Mouse (Mus musculus) intestine, embryonic 16.5 days (tissue): ENCODE data around the gene Cux1. TPM values are rescaled to one million over a fixed set of nuclear protein-coding genes. Genes with fewer than 3 reads are reported as not detected.

Source experiments
- ATAC-seq: fragments of 200-750 bp; cut with Nextera tagmentation; 2 replicates; pipeline ENCODE4 v1.8.0; 2017; ENCODE audit warnings: moderate TSS enrichment, moderate library complexity
- H3K27ac ChIP-seq: fragments of 300-500 bp; sonication (generic); 2 replicates; pipeline ENCODE4 v1.5.1; 2014; ENCODE audit warnings: mild to moderate bottlenecking, low read length
- H3K27me3 ChIP-seq: fragments of 300-500 bp; sonication (generic); replicated peaks from 2 replicates; pipeline ENCODE4 v1.6.1; 2014; ENCODE audit warnings: low read length, control low read depth, mixed read lengths; ENCODE audit not compliant: control insufficient read depth, insufficient read depth
- H3K36me3 ChIP-seq: fragments of 300-500 bp; sonication (generic); 2 replicates; pipeline ENCODE4 v1.6.1; 2014; ENCODE audit warnings: low read length, control low read depth; ENCODE audit not compliant: control insufficient read depth, insufficient read depth
- H3K4me1 ChIP-seq: fragments of 300-500 bp; sonication (generic); 2 replicates; pipeline ENCODE4 v1.6.1; 2014; ENCODE audit warnings: low read length, control low read depth, mixed read lengths; ENCODE audit not compliant: control insufficient read depth, insufficient read depth
- H3K4me2 ChIP-seq: fragments of 300-500 bp; sonication (generic); 2 replicates; pipeline ENCODE4 v1.6.1; 2014; ENCODE audit warnings: low read depth, low read length, control low read depth
- H3K4me3 ChIP-seq: fragments of 300-500 bp; sonication (generic); 2 replicates; pipeline ENCODE4 v1.5.1; 2014; ENCODE audit warnings: mild to moderate bottlenecking, low read length
- H3K9ac ChIP-seq: fragments of 300-500 bp; sonication (generic); 2 replicates; pipeline ENCODE4 v1.6.1; 2014; ENCODE audit warnings: low read depth, low read length
- H3K9me3 ChIP-seq: fragments of 300-500 bp; sonication (generic); 2 replicates; pipeline ENCODE4 v1.6.1; 2016; ENCODE audit warnings: low read length, control low read depth; ENCODE audit not compliant: control insufficient read depth
- WGBS: fragments of 180-500 bp; shearing (Covaris S2); extraction: QIAGEN DNeasy Blood & Tissue Kit; methylation state at CpG from one replicate; pipeline ENCODE4 v1.1.7; 2014; 5-methylcytosine and 5-hydroxymethylcytosine counted together
- polyA plus RNA-seq: library from polyadenylated mRNA; unstranded; fragments of >200 nt; fragmentation: Nextera tagmentation; extraction: Ambion mirVana; gene quantifications from 2 replicates; pipeline ENCODE4 v1.2.1, GENCODE M21; 2015

Cux1 gene
- polyA plus RNA-seq, 1 experiment from 2014 or later, result 62.5 TPM

DNA sequence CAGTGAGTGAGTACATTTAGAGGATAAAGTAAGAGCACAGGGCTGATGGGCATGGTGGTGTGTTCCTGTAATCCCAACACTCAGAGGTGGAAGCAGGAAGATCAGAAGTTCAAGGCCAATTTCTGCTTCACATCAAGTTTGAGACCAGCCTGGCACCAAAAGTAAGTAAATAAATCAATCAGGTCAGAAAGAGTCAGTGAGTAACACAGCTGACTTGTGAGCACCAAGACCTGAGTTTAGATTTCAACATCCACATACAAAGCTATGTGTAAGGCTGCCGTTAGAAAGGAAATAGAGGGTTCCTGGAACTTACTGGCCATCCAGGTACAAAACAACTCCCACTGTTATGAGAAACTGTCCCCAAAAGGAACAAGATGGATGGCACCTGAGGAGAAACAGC lies 79.1 kb downstream of the Cux1 start:
- 53% methylated on average over 1 of the region's 1 CpGs for WGBS
- H3K9ac ChIP-seq, result no peak overlapping the region
- no peak overlapping the region for H3K27ac ChIP-seq
- no peak overlapping the region for H3K4me2 ChIP-seq
- H3K36me3 ChIP-seq, result peaks cover 2% of the 10 kb centered on the region; the same call in 1 of the 2 replicates
- no peaks in the 10 kb centered on the region for H3K9me3 ChIP-seq
- ATAC-seq, result no peak
- H3K27me3 ChIP-seq, result no peaks in the 10 kb centered on the region
- peaks cover 18% of the 10 kb centered on the region for H3K4me1 ChIP-seq
- H3K4me3 ChIP-seq, result no peak overlapping the region

DNA sequence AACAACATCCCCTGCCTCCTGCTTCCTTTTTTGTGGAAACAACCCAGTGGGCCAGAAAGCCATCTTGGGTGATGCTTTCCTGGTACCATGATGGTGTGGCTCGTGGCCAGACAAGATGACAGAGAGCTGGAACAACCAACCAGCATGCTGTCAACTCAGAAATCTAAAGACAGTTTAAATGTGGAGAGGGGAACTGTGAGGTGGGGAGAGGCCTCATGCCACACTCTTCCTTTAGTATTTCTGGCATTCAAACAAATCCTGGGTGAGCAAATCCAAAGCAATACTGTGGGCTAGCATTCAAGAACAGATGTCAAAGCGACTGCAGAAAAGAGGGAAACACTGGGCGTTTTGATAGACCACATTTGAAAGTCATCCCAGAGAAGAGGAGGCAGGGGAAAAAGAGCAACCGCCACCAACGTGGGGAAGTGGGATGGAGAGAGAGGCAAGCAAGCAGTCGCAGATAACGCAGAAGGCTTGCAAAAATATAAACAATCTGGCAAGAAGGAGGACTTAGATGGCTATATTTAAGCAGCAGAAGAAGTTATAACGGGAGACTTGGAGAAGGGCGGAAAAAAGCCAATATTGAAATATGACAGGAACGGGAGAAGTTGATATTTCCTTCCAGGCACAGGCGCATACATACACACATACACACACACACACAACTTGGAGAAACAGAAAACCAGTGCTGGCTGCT lies 79.7 kb downstream of the Cux1 start:
- Histone ChIP-seq H3K27me3 (no peaks in the 10 kb centered on the region), H3K27ac (no peak overlapping the region), H3K9ac (no peak overlapping the region), H3K4me3 (no peak overlapping the region), H3K4me1 (peaks cover 18% of the 10 kb centered on the region), H3K4me2 (no peak overlapping the region), H3K9me3 (no peaks in the 10 kb centered on the region), H3K36me3 (peaks cover 2% of the 10 kb centered on the region; the same call in 1 of the 2 replicates)
- no peak for ATAC-seq
- WGBS, result 48% methylated on average over 11 of the region's 11 CpGs

DNA sequence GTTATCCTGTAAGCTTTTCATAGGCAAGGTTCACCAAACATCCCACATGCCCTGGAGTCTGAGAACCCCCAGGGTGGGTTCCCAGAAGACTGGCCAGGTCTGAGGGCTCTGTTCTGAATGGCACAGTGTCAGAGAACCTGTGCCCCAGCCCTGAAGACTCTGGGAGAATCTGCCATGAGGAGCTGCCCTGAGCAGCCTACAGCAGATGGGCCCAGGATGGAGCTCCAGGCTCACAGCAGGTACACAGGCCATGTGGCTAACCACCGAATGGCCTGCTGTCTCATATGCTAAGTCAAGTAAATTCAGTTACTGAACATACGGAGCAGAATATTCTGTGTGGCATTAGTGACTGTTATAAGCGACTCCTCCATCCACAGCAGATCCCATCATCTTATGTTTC lies 80.9 kb downstream of the Cux1 start:
- WGBS, result 96% methylated on average over 3 of the region's 3 CpGs
- Histone ChIP-seq H3K4me2 (no peak overlapping the region), H3K9me3 (no peaks in the 10 kb centered on the region), H3K4me3 (no peak overlapping the region), H3K4me1 (peaks cover 18% of the 10 kb centered on the region), H3K27ac (no peak overlapping the region), H3K9ac (no peak overlapping the region), H3K36me3 (peaks cover 2% of the 10 kb centered on the region; the same call in 1 of the 2 replicates), H3K27me3 (no peaks in the 10 kb centered on the region)
- no peak for ATAC-seq

DNA sequence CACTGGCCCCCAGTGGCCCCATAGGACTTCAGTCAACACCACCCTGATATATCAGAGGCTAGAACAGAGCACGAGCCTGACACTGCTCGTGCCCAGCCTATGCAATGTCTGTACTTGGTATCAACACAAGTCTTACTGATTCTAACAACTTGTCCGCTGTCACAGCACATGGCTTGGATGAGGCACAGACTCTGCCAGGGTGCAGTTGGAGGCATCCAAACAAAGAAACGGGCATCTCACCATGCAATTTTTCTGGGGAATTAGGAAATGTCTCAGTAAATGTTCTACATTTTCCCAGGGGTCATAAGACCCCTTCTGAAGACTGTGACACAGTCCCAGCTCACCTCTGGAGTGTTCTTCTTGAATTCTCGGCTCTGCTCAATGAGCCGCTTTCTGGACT lies 81.9 kb downstream of the Cux1 start:
- H3K4me2 ChIP-seq, result no peak overlapping the region
- no peak overlapping the region for H3K4me3 ChIP-seq
- H3K4me1 ChIP-seq, result peaks cover 18% of the 10 kb centered on the region
- H3K9me3 ChIP-seq, result no peaks in the 10 kb centered on the region
- no peaks in the 10 kb centered on the region for H3K27me3 ChIP-seq
- peaks cover 2% of the 10 kb centered on the region; the same call in 1 of the 2 replicates for H3K36me3 ChIP-seq
- H3K9ac ChIP-seq, result no peak overlapping the region
- 90% methylated on average over 6 of the region's 6 CpGs for WGBS
- no peak overlapping the region for H3K27ac ChIP-seq
- no peak for ATAC-seq

DNA sequence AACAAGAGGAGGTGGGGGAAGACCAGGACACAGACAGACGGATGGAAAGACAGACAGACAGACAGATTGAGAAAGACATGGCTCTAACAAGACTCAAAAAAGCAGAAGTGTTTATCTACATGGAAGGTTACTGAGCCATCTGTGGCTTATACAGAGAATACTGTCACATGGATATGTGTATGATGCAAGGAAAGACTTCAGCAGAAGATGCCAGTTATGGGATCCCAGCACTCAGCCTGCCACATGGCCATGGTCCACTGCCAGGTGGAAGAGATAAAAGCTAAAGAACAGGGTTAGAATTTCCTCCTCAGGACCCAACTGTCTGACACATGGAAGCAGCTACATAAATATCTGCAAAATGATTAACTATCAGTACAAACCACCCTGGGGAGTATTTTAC lies 84.9 kb downstream of the Cux1 start:
- H3K4me3 ChIP-seq, result no peak overlapping the region
- no peak overlapping the region for H3K4me2 ChIP-seq
- no peaks in the 10 kb centered on the region for H3K27me3 ChIP-seq
- H3K27ac ChIP-seq, result no peak overlapping the region
- no peak overlapping the region for H3K9ac ChIP-seq
- H3K4me1 ChIP-seq, result 0 out of 2 replicates have a peak, but pooled peaks cover 7% of the 10 kb centered on the region
- WGBS, result 74% methylated on average over 1 of the region's 1 CpGs
- H3K9me3 ChIP-seq, result no peaks in the 10 kb centered on the region
- ATAC-seq, result no peak
- peaks cover 2% of the 10 kb centered on the region; the same call in 1 of the 2 replicates for H3K36me3 ChIP-seq

DNA sequence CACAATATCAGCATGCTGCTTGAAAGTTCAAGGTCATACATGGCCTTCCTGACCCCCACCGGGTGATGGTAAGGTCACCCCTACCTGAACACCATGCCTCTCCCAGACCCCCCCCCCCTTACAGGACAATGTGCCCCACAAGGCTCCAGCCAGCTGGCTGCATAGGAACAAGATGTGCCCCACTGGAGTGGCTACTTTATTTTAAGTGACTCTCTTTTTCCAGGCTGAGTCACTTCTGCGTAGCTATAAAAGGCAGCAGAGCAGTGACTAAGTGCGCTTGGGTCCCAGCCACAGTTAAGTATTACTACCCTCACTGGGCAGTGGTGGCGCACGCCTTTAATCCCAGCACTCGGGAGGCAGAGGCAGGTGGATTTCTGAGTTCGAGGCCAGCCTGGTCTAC lies 86.7 kb downstream of the Cux1 start:
- no peak overlapping the region for H3K9ac ChIP-seq
- 86% methylated on average over 7 of the region's 7 CpGs for WGBS
- H3K36me3 ChIP-seq, result peaks cover 2% of the 10 kb centered on the region; the same call in 1 of the 2 replicates

DNA sequence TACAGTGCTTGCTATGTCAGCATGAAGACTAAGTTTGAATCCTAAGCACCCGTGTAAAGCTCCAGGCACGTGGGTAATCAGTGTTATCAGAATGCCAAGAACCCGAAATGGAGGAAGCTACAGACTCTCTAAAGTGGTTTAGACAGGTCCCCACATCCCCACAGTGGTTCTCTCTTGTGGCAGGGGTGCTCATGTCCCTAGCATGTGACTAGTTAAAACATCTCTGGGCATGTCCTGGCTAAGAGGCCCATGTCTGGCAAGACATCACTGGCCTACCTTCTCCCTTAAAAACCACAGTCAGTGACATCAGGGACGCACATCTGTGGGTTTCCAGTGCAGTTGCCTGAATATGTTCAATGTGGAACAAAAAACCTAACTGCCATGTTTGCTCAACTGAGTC lies 87.5 kb downstream of the Cux1 start:
- H3K9me3 ChIP-seq, result no peaks in the 10 kb centered on the region
- H3K9ac ChIP-seq, result no peak overlapping the region
- H3K36me3 ChIP-seq, result peaks cover 2% of the 10 kb centered on the region; the same call in 1 of the 2 replicates
- H3K4me2 ChIP-seq, result no peak overlapping the region
- no peak overlapping the region for H3K27ac ChIP-seq
- WGBS, result 76% methylated on average over 4 of the region's 4 CpGs
- H3K4me1 ChIP-seq, result 0 out of 2 replicates have a peak, but pooled peaks cover 7% of the 10 kb centered on the region
- no peaks in the 10 kb centered on the region for H3K27me3 ChIP-seq
- no peak for ATAC-seq
- H3K4me3 ChIP-seq, result no peak overlapping the region

More for the DNA sequence above, 86.7 kb downstream of the Cux1 start:
- Histone ChIP-seq H3K4me1 (0 out of 2 replicates have a peak, but pooled peaks cover 7% of the 10 kb centered on the region), H3K4me3 (no peak overlapping the region), H3K27ac (no peak overlapping the region), H3K27me3 (no peaks in the 10 kb centered on the region), H3K9me3 (no peaks in the 10 kb centered on the region), H3K4me2 (no peak overlapping the region)
- no peak for ATAC-seq

DNA sequence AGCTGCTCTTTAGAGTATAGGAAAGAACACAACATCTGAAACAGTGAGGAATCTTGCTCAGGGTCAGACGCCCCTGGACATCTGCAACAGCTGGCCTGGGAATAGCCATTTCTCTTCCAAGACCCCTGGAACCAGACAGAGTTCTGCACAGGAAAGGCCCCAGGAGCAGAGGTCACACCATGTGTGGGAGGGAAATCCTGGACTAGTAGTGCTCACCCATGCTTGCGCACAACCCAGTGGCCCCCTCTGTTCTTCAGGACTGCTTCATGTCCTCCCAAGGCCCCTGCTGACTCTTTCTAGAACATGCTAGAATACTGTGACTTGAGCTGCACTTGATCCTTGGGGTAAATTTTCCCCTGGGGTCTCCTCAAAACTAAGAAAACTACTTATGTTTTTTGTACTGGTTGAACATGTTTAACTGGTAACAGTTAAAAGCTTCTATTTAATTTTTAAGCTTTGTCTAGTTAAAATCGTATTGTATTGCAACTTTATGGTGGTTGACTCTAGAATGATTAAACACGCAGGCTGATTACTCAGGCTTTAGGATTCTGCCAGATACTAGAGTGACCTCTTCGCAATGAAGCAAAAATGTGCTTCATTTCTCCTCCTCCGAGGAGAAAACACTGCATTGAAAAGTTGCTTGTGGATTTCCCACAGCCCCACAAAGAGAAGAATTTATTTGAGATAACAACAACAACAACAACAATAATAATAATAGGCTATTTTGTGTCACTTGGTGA lies 88.1 kb downstream of the Cux1 start:
- Histone ChIP-seq H3K27ac (no peak overlapping the region), H3K36me3 (peaks cover under 1% of the 10 kb centered on the region; the same call in 1 of the 2 replicates), H3K9me3 (no peaks in the 10 kb centered on the region), H3K27me3 (no peaks in the 10 kb centered on the region), H3K4me3 (no peak overlapping the region), H3K9ac (no peak overlapping the region), H3K4me2 (no peak overlapping the region), H3K4me1 (0 out of 2 replicates have a peak, but pooled peaks cover 7% of the 10 kb centered on the region)
- 74% methylated on average over 6 of the region's 6 CpGs for WGBS
- ATAC-seq, result no peak

DNA sequence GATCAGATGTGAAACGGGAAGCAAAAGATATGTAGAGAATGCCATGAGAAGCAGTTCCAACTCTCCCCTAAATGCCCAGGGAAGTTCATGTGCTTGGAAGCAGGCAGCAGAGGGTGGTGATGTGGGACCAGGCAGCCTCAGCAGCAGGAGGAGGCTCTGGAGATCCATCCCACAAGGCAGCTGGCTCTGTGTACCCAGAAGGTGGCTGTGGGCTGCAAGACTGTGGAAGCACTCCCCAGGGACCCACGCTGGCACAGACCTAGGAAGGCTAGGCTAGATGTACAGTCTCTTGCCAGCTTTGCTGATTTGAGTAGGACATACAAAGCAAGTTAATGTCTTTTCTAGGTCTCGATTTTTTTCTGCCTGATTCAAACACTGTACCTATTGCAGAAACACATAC lies 91.0 kb downstream of the Cux1 start:
- 86% methylated on average over 3 of the region's 3 CpGs for WGBS
- Histone ChIP-seq H3K27ac (no peak overlapping the region), H3K9ac (no peak overlapping the region), H3K36me3 (no peaks in the 10 kb centered on the region), H3K4me1 (peaks cover 16% of the 10 kb centered on the region), H3K4me3 (no peak overlapping the region), H3K4me2 (no peak overlapping the region), H3K9me3 (no peaks in the 10 kb centered on the region), H3K27me3 (no peaks in the 10 kb centered on the region)
- ATAC-seq, result no peak
